Mouse (Mus musculus): ENCODE results near the gene R3hdm2.

DNA sequence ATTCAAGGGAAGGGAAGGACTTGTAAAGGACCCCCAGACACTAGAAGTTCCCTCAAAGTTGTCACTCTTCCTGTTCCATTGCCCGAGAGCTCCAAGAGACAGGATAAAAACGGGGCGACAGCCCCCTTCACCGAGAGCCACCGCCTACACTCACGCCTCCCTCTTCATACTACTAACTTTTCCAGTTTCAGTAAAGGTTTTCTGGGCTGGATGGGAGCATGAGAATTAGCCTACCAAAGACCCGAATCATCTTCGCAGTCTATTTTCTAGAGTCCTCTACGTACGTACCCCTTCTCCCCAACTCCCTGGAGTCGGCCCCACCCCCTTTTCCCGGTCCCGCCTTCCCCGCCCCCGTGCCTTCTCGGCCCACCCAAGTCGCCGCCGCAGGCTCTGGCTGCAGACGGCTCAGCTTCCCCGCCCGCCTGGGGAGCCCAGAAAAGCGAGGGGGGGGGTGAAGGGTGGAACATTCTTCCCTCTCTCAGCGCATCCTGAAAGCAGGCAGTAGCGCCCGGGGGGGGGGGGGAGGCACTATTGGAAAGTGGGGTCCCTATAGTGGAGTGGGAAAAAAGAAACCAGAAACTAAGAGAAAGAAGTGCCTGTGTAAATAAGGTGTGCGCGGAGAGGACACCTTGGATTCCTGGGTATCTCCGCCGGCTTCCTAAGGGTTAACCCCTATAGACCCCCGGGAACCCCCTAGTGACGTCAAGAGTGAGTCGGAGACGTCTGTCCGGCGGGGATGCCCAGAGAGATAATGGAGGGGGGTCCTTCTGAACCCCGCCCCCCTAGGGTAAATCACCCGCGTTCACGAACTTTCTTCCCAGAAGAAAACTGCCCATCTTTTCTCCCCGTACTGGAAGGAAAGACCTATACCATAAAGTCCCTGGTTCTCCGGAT lies 40.2 kb upstream of the R3hdm2 start:
- TF ChIP-seq CTCF (IDR thresholded peaks at IDR 0.05; ENCODE audit: control insufficient read depth, insufficient read depth, insufficient read length) (no peak), USF1 (IDR thresholded peaks at IDR 0.05; ENCODE audit: low read depth) (no peak), MYOG (IDR thresholded peaks at IDR 0.05; ENCODE audit: control insufficient read depth, extremely low read depth, insufficient read length) (no peak), MAX (IDR thresholded peaks at IDR 0.05) (no peak), CEBPB (IDR thresholded peaks at IDR 0.05; ENCODE audit: low read depth) (no peak)

Measured in C2C12 (cell line).